Mouse (Mus musculus): ENCODE results near the gene Zan. TPM values are rescaled to one million over a fixed set of nuclear protein-coding genes. Genes with fewer than 3 reads are reported as not detected.

The Zan gene
- total RNA-seq, 2 experiments from 2014 or later, result 0.20 to 0.36 TPM

- DNase-seq (ENCODE audit: low spot score in 2 of 2), result no peak
These were observed 141.8 kb downstream of the Zan start for GRCm38 (mm10) chr5:137335066-137335465.

DNA sequence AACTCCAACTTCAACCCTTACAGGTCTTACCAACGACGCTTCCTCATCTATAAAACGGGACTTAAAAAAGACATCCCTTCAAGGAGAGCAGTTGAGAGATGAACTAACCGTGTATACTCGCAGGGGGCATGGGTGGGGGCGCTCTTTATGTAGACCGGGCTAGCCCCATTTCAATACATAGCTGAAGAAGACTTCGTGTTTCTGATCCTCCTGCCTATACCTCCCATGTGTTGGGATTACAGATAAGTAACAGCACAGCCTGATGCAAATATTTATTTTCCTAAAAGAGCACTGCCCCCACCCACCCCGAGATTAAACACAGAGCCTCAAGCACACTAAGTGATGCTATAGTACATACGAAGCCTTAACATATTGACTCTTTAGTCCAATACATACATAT lies 142.5 kb downstream of the Zan start:
- DNase-seq (ENCODE audit: low spot score in 2 of 2), result no peak

- peak; percentile 70 to 89 for DNase-seq (ENCODE audit: low spot score in 2 of 2)
These were observed 143.2 kb downstream of the Zan start, which contains the start of gene Slc12a9 for GRCm38 (mm10) chr5:137333512-137334174. Gene Slc12a9 (minus strand): TSS chr5:137333597.

DNA sequence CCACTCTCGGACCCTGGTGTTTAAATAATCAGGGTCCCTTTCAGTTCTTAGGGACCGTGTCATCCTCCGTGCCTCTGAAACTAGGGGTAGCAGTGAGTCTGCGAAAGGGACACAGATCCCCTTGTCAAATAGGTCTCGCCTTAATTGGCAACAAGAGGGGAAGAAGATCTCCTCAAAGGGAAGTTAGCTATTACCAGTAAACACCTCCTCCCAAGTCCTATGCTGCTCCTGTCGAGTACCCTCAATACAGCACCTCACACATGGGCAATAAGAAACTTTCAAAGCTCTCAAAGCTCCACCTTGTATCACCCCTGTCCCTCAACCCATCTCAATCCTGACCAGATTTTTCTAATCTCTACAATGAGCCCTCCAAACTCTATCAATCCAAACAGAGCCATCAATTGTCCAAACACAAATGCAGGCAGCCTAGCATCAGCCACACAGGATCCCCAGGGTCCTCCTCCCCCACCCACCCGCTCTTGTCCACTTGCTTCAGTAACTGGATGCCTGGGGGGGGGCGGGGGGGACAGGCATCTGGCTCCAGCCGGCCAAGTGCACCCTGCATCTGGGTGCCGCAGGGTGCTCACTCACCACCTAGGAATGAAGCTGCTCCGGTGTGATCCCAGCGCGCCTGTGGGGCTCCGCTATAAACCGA lies 143.9 kb downstream of the Zan start:
- no peak for DNase-seq (ENCODE audit: low spot score in 2 of 2)

GRCm38 (mm10) chr5:137330910-137331309 lies 146.0 kb downstream of the Zan start:
- no peak for DNase-seq (ENCODE audit: low spot score in 2 of 2)

Other genes with a start within 250 kb of the Zan start
- 10 to 100 TPM; 12.5 to 20.2 TPM for gene Ache, start 189.5 kb downstream of the Zan start, total RNA-seq (2021)
- gene Ufsp1, start 182.4 kb downstream of the Zan start, total RNA-seq (2021), result 10 to 100 TPM; 10.6 to 11.0 TPM
- 100 to 1,000 TPM; 236 to 269 TPM for gene Srrt, start 169.4 kb downstream of the Zan start, total RNA-seq (2021)
- gene Trip6, start 162.7 kb downstream of the Zan start, total RNA-seq (2021), result 10 to 100 TPM; 60.0 to 61.2 TPM
- 10 to 100 TPM; 16.3 to 19.4 TPM for gene Slc12a9, start 143.5 kb downstream of the Zan start, total RNA-seq (2021)
- 10 to 100 TPM; 88.1 to 89.4 TPM for gene Ephb4, start 127.0 kb downstream of the Zan start, total RNA-seq (2021)
- 10 to 100 TPM; 26.5 to 26.9 TPM for gene Pop7, start 25.5 kb upstream of the Zan start, total RNA-seq (2021)
- gene Gigyf1, start 41.5 kb upstream of the Zan start, total RNA-seq (2021), result 10 to 100 TPM; 65.1 to 69.2 TPM
- gene Epo, start 56.2 kb upstream of the Zan start, total RNA-seq (2021), result not detected
- 100 to 1,000 TPM; 771 to 773 TPM for gene Gnb2, start 56.4 kb upstream of the Zan start, total RNA-seq (2021)
- gene Actl6b, start 76.5 kb upstream of the Zan start, total RNA-seq (2021), result 1 to 10 TPM; 8.1 TPM
- gene Tfr2, start 92.8 kb upstream of the Zan start, total RNA-seq (2021), result 10 to 100 TPM in 1 of 2 experiments, 1 to 10 TPM in 1; 2.4 to 25.8 TPM
- gene Mospd3, start 124.0 kb upstream of the Zan start, total RNA-seq (2021), result 10 to 100 TPM; 52.4 to 54.0 TPM
- gene Pcolce, start 136.7 kb upstream of the Zan start, total RNA-seq (2021), result 100 to 1,000 TPM; 549 to 594 TPM
- 1 to 10 TPM; 1.2 to 3.3 TPM for gene Fbxo24, start 151.9 kb upstream of the Zan start, total RNA-seq (2021)
- gene Lrch4, start 152.1 kb upstream of the Zan start, total RNA-seq (2021), result 10 to 100 TPM; 27.9 to 34.5 TPM
- gene Gm20605, start 152.1 kb upstream of the Zan start, total RNA-seq (2021), result 10 to 100 TPM; 16.3 to 16.4 TPM
- 1 to 10 TPM; 8.3 to 8.9 TPM for gene Sap25, start 164.3 kb upstream of the Zan start, total RNA-seq (2021)
- under 1 TPM; 0.56 to 0.79 TPM for gene Irs3, start 168.7 kb upstream of the Zan start, total RNA-seq (2021)
- 10 to 100 TPM; 28.5 to 31.9 TPM for gene Agfg2, start 207.7 kb upstream of the Zan start, total RNA-seq (2021)

Data from adrenal gland, postnatal 4 days (tissue).